Mouse (Mus musculus) kidney, postnatal 10 days (tissue): ENCODE measurements around the gene Slc22a21.

ENCODE experiments used
- DNase-seq: peaks from one replicate; pipeline ENCODE4 v3.0.0; 2021; ENCODE audit warnings: mixed read lengths

Slc22a21 gene

GRCm38 (mm10) chr11:53900991-53901390, 79.1 kb downstream of the Slc22a21 start:
- no peak for DNase-seq

GRCm38 (mm10) chr11:53899981-53900380, 80.2 kb downstream of the Slc22a21 start:
- DNase-seq: no peak
